In genomic region chr13:41231389-41231983, GRCm38 (mm10) we compare ENCODE assay signal across 21 mouse cellular contexts. TPM values are rescaled to one million over a fixed set of nuclear protein-coding genes. Genes with fewer than 3 reads are reported as not detected.
DNase-seq lines count a peak whose midpoint lies in the region; ATAC-seq and TF ChIP-seq lines count a peak whose summit lies in the region.
"Had no signal": no experiment of that assay in that cellular context is flagged by ENCODE, and none has a peak within 500 bp of the region (broad histone marks: within the 10 kb centered on the region; RNA-seq: fewer than 3 reads in every experiment).

No protein-coding gene starts in this region.

- no peak for TF ChIP-seq CTCF in liver, postnatal 0 days (IDR thresholded peaks at IDR 0.05; ENCODE audit: low read depth)

- WGBS in forebrain, embryonic 15.5 days, result 40% methylated on average over 12 of the region's 12 CpGs
- 91% methylated on average over 12 of the region's 12 CpGs for WGBS in forebrain, embryonic 10.5 days
- WGBS in liver, postnatal 0 days (ENCODE audit: insufficient replicate concordance), result 78% methylated on average over 12 of the region's 12 CpGs
- 84% methylated on average over 12 of the region's 12 CpGs for WGBS in liver, embryonic 11.5 days

- no peaks in the 10 kb centered on the region for H3K36me3 ChIP-seq in forebrain, embryonic 15.5 days
- H3K36me3 ChIP-seq in forebrain, embryonic 10.5 days (replicated peaks), result no peaks in the 10 kb centered on the region
- no peaks in the 10 kb centered on the region for H3K36me3 ChIP-seq in liver, postnatal 0 days (replicated peaks; ENCODE audit: insufficient read depth, low read length)
- no peaks in the 10 kb centered on the region for H3K36me3 ChIP-seq in liver, embryonic 11.5 days (ENCODE audit: control insufficient read depth, insufficient read depth, low read length)
- H3K36me3 ChIP-seq: heart, embryonic 15.5 days had no signal

- H3K27me3 ChIP-seq in forebrain, embryonic 15.5 days, result no peaks in the 10 kb centered on the region
- H3K27me3 ChIP-seq in forebrain, embryonic 10.5 days (ENCODE audit: poor library complexity, severe bottlenecking), result no peaks in the 10 kb centered on the region
- H3K27me3 ChIP-seq in liver, postnatal 0 days (ENCODE audit: insufficient read depth, low read length), result no peaks in the 10 kb centered on the region
- no peaks in the 10 kb centered on the region for H3K27me3 ChIP-seq in liver, embryonic 11.5 days (replicated peaks; ENCODE audit: control insufficient read depth, insufficient read depth, low read length)
- H3K27me3 ChIP-seq: heart, embryonic 15.5 days had no signal

- no peak for TF ChIP-seq EP300 in liver, postnatal 0 days (IDR thresholded peaks at IDR 0.05; ENCODE audit: low read depth)

- H3K4me2 ChIP-seq in forebrain, embryonic 15.5 days (replicated peaks), result peak overlapping the region; percentile 17; the same call in 1 of the 2 replicates
- H3K4me2 ChIP-seq in liver, postnatal 0 days (ENCODE audit: low read depth, low read length), result no peak overlapping the region
- no peak overlapping the region for H3K4me2 ChIP-seq in liver, embryonic 11.5 days
- H3K4me2 ChIP-seq: heart, embryonic 15.5 days had no signal

- peak; percentile 90 for ATAC-seq in forebrain, embryonic 15.5 days (replicated peaks)
- ATAC-seq in liver, postnatal 0 days, result no peak
- no peak for ATAC-seq in liver, embryonic 11.5 days (replicated peaks; ENCODE audit: low FRiP score)
- ATAC-seq: CD4-positive, CD25-positive, alpha-beta regulatory T cell, adult 4 months had no signal

- no peak overlapping the region for H3K9ac ChIP-seq in forebrain, embryonic 15.5 days (replicated peaks)
- H3K9ac ChIP-seq in liver, postnatal 0 days (replicated peaks), result no peak overlapping the region
- H3K9ac ChIP-seq in liver, embryonic 11.5 days (ENCODE audit: low read depth, low read length), result no peak overlapping the region
- H3K9ac ChIP-seq: heart, embryonic 15.5 days had no signal

- no peaks in the 10 kb centered on the region for H3K9me3 ChIP-seq in forebrain, embryonic 15.5 days
- no peaks in the 10 kb centered on the region for H3K9me3 ChIP-seq in forebrain, embryonic 10.5 days
- H3K9me3 ChIP-seq in liver, postnatal 0 days (ENCODE audit: low read length), result no peaks in the 10 kb centered on the region
- H3K9me3 ChIP-seq in liver, embryonic 11.5 days (ENCODE audit: control insufficient read depth, low read length), result no peaks in the 10 kb centered on the region
- H3K9me3 ChIP-seq: heart, embryonic 15.5 days; megakaryocyte, embryonic 14.5 days had no signal

- peaks cover 10% of the 10 kb centered on the region for H3K4me1 ChIP-seq in forebrain, embryonic 15.5 days
- H3K4me1 ChIP-seq in forebrain, embryonic 10.5 days, result no peaks in the 10 kb centered on the region
- H3K4me1 ChIP-seq in liver, postnatal 0 days (ENCODE audit: insufficient read depth), result no peaks in the 10 kb centered on the region; the same call in 1 of the 2 replicates
- H3K4me1 ChIP-seq in liver, embryonic 11.5 days (replicated peaks; ENCODE audit: control insufficient read depth, insufficient read depth, low read length), result no peaks in the 10 kb centered on the region
- H3K4me1 ChIP-seq: heart, embryonic 15.5 days had no signal

- DNase-seq in forebrain, embryonic 10.5 days (ENCODE audit: extremely low spot score, low spot score), result no peak
- no peak for DNase-seq in liver, postnatal 0 days
- DNase-seq in liver, embryonic 11.5 days (ENCODE audit: low spot score), result no peak
- peak; percentile 38 for DNase-seq in R1 (ENCODE audit: low read depth, low spot score)
- peak; percentile 74 for DNase-seq in brain, embryonic 18.5 days (ENCODE audit: low read depth, low spot score)
- DNase-seq in adrenal gland, adult 2 months, result no peak
- DNase-seq in adrenal gland, adult 18-20 months (ENCODE audit: low spot score in 2 of 2), result no peak
- DNase-seq: embryo, embryonic 11 days; lung, adult 2 months; thymus, postnatal 36 days had no signal

- peak overlapping the region; percentile 67 for H3K27ac ChIP-seq in forebrain, embryonic 15.5 days (replicated peaks)
- H3K27ac ChIP-seq in forebrain, embryonic 10.5 days, result no peak overlapping the region
- peak overlapping the region; percentile 65; the same call in 1 of the 2 replicates for H3K27ac ChIP-seq in liver, postnatal 0 days (ENCODE audit: low read depth)
- no peak overlapping the region for H3K27ac ChIP-seq in liver, embryonic 11.5 days (ENCODE audit: low read depth, low read length)
- H3K27ac ChIP-seq: heart, embryonic 15.5 days had no signal

- no peak overlapping the region for H3K4me3 ChIP-seq in forebrain, embryonic 15.5 days
- H3K4me3 ChIP-seq in forebrain, embryonic 10.5 days, result no peak overlapping the region
- no peak overlapping the region for H3K4me3 ChIP-seq in liver, postnatal 0 days (ENCODE audit: low read depth, low read length)
- H3K4me3 ChIP-seq in liver, embryonic 11.5 days (ENCODE audit: low read depth, low read length), result no peak overlapping the region
- H3K4me3 ChIP-seq: heart, embryonic 15.5 days; megakaryocyte, embryonic 14.5 days had no signal

RNA-seq across cellular contexts. Expression of gene Elovl2, which starts 11.3 kb away (rescaled TPM):
- 45.5 and 47.4 TPM in 2 replicates for polyA plus RNA-seq in forebrain, embryonic 15.5 days (2015; fragmentation: Nextera tagmentation; extraction: Ambion mirVana)
- 46.0 and 50.9 TPM in 2 replicates for polyA plus RNA-seq in forebrain, embryonic 10.5 days (2016; fragmentation: Nextera tagmentation; extraction: Ambion mirVana)
- polyA plus RNA-seq in liver, postnatal 0 days (2015; fragmentation: Nextera tagmentation; extraction: Ambion mirVana), result 304 and 314 TPM in 2 replicates
- 32.5 and 38.1 TPM in 2 replicates for polyA plus RNA-seq in liver, embryonic 11.5 days (2014; fragmentation: Nextera tagmentation; extraction: Ambion mirVana)
- total RNA-seq in adrenal gland, adult 2 months (2021), result 1 to 10 TPM in 1 of 2 experiments, under 1 TPM in 1; 0.35 to 1.2 TPM
- 0.04 and 0.07 TPM in 2 replicates for polyA plus RNA-seq in adrenal gland, adult 2 months (2012; rRNA removed)
- under 1 TPM; 0.51 to 0.56 TPM for total RNA-seq in adrenal gland, adult 18-20 months (2021)
- total RNA-seq: monocyte, adult 5-6 weeks had no signal
- polyA plus RNA-seq: CD4-positive, CD25-positive, alpha-beta regulatory T cell, adult 4 months had no signal

RNA-seq across cellular contexts. Expression of gene Smim13, which starts 18.2 kb away (rescaled TPM):
- 22.3 and 25.0 TPM in 2 replicates for polyA plus RNA-seq in forebrain, embryonic 15.5 days (2015; fragmentation: Nextera tagmentation; extraction: Ambion mirVana)
- polyA plus RNA-seq in forebrain, embryonic 10.5 days (2016; fragmentation: Nextera tagmentation; extraction: Ambion mirVana), result 9.8 and 9.9 TPM in 2 replicates
- polyA plus RNA-seq in liver, postnatal 0 days (2015; fragmentation: Nextera tagmentation; extraction: Ambion mirVana), result 3.8 and 3.9 TPM in 2 replicates
- 12.6 and 16.9 TPM in 2 replicates for polyA plus RNA-seq in liver, embryonic 11.5 days (2014; fragmentation: Nextera tagmentation; extraction: Ambion mirVana)
- 10 to 100 TPM in 1 of 2 experiments, 1 to 10 TPM in 1; 9.7 to 11.0 TPM for total RNA-seq in adrenal gland, adult 2 months (2021)
- 6.2 and 8.1 TPM in 2 replicates for polyA plus RNA-seq in adrenal gland, adult 2 months (2012; rRNA removed)
- 1 to 10 TPM; 9.7 to 9.8 TPM for total RNA-seq in adrenal gland, adult 18-20 months (2021)

RNA-seq across cellular contexts. Expression of gene Gm17364, which starts 42.3 kb away (rescaled TPM):
- polyA plus RNA-seq in forebrain, embryonic 15.5 days (2015; fragmentation: Nextera tagmentation; extraction: Ambion mirVana), result not detected in 2 replicates
- polyA plus RNA-seq in forebrain, embryonic 10.5 days (2016; fragmentation: Nextera tagmentation; extraction: Ambion mirVana), result not detected in 2 replicates
- not detected in 2 replicates for polyA plus RNA-seq in liver, postnatal 0 days (2015; fragmentation: Nextera tagmentation; extraction: Ambion mirVana)
- polyA plus RNA-seq in liver, embryonic 11.5 days (2014; fragmentation: Nextera tagmentation; extraction: Ambion mirVana), result not detected in 2 replicates
- not detected for total RNA-seq in adrenal gland, adult 2 months (2021)
- polyA plus RNA-seq in adrenal gland, adult 2 months (2012; rRNA removed), result not detected in 2 replicates
- not detected for total RNA-seq in adrenal gland, adult 18-20 months (2021)
- total RNA-seq: monocyte, adult 5-6 weeks had no signal
- polyA plus RNA-seq: CD4-positive, CD25-positive, alpha-beta regulatory T cell, adult 4 months; gonadal fat pad, adult 2 months; heart, embryonic 15.5 days; hindbrain, embryonic 11.5 days; intestine, postnatal 0 days; limb, embryonic 11.5 days; lung, adult 2 months; neural tube, embryonic 14.5 days; stomach, embryonic 14.5 days had no signal

Comparison
In these comparisons a context has a peak if more than half of its experiments do, and no peak if none do; other contexts are left out.
1. H3K27ac ChIP-seq: peak in forebrain, embryonic 15.5 days (single experiment) and liver, postnatal 0 days (single experiment); none in forebrain, embryonic 10.5 days (single experiment) and liver, embryonic 11.5 days (single experiment).
2. DNase-seq: peak in R1 (single experiment) and brain, embryonic 18.5 days (single experiment); none in forebrain, embryonic 10.5 days (single experiment), liver, postnatal 0 days (single experiment), liver, embryonic 11.5 days (single experiment), adrenal gland, adult 2 months (single experiment) and adrenal gland, adult 18-20 months (0 of 2).
3. RNA of gene Elovl2, which starts 11.3 kb away (polyA plus RNA-seq): 304 to 314 TPM in liver, postnatal 0 days, 45.5 to 47.4 TPM in forebrain, embryonic 15.5 days, 46.0 to 50.9 TPM in forebrain, embryonic 10.5 days and 32.5 to 38.1 TPM in liver, embryonic 11.5 days; 0.04 to 0.07 TPM in adrenal gland, adult 2 months; every median in the first group is over 10 times any median in the second.